Mouse (Mus musculus) erythroblast, embryonic 14.5 days (primary cell): Measurements from ENCODE around the gene Kif12.

Experiments used
- GATA1 ChIP-seq: IDR thresholded peaks from 2 replicates; pipeline ENCODE4 v1.6.1; 2012; ENCODE audit warnings: low read length, inconsistent platforms, mixed read lengths
- TAL1 ChIP-seq: IDR thresholded peaks from 3 replicates; pipeline ENCODE4 v1.6.1; 2012; ENCODE audit warnings: low read length, inconsistent platforms, mixed read lengths

GRCm38 (mm10) chr4:63219059-63219458, 47.1 kb upstream of the Kif12 start:
- TF ChIP-seq GATA1, result no peak
- no peak for TF ChIP-seq TAL1
